Mouse (Mus musculus) limb, embryonic 11.5 days (tissue): Measurements from ENCODE around the gene Eaf1. TPM values are rescaled to one million over a fixed set of nuclear protein-coding genes. Genes with fewer than 3 reads are reported as not detected.
"Not testable (repeated sequence)": the region's sequence is repeated elsewhere in the genome, so short reads cannot be mapped to it uniquely, and the experiment has no call there.

Experiments
- ATAC-seq: fragments of 200-750 bp; cut with Nextera tagmentation; 2 replicates; pipeline ENCODE4 v1.8.0; 2017; ENCODE audit warnings: low read depth; ENCODE audit not compliant: insufficient number of reproducible peaks, low FRiP score, low TSS enrichment
- DNase-seq: peaks from one replicate; pipeline ENCODE4 v3.0.0-alpha.2; 2015; ENCODE audit warnings: low spot score
- H3K27ac ChIP-seq: fragments of 300-500 bp; sonication (generic); replicated peaks from 2 replicates; pipeline ENCODE4 v1.5.1; 2014; ENCODE audit warnings: low read depth, mild to moderate bottlenecking, low read length
- H3K27me3 ChIP-seq: fragments of 300-500 bp; sonication (generic); 2 replicates; pipeline ENCODE4 v1.6.1; 2014; ENCODE audit warnings: mild to moderate bottlenecking, low read length, mixed read lengths; ENCODE audit not compliant: control insufficient read depth, insufficient read depth
- H3K36me3 ChIP-seq: fragments of 300-500 bp; sonication (generic); 2 replicates; pipeline ENCODE4 v1.6.1; 2014; ENCODE audit warnings: mild to moderate bottlenecking, low read length, moderate library complexity, mixed read lengths; ENCODE audit not compliant: control insufficient read depth, insufficient read depth
- H3K4me1 ChIP-seq: fragments of 300-500 bp; sonication (generic); 2 replicates; pipeline ENCODE4 v1.6.1; 2014; ENCODE audit warnings: low read length, mixed read lengths; ENCODE audit not compliant: control insufficient read depth, insufficient read depth
- H3K4me2 ChIP-seq: fragments of 300-500 bp; sonication (generic); 2 replicates; pipeline ENCODE4 v1.6.1; 2014; ENCODE audit warnings: low read depth, mild to moderate bottlenecking, moderate library complexity; ENCODE audit not compliant: severe bottlenecking
- H3K4me3 ChIP-seq: fragments of 300-500 bp; sonication (generic); 2 replicates; pipeline ENCODE4 v1.5.1; 2014; ENCODE audit warnings: low read depth, low read length
- H3K9ac ChIP-seq: fragments of 300-500 bp; sonication (generic); 2 replicates; pipeline ENCODE4 v1.6.1; 2014; ENCODE audit warnings: mild to moderate bottlenecking, low read length
- H3K9me3 ChIP-seq: fragments of 300-500 bp; sonication (generic); 2 replicates; pipeline ENCODE4 v1.6.1; 2016; ENCODE audit warnings: low read length; ENCODE audit not compliant: control insufficient read depth
- WGBS: fragments of 180-500 bp; shearing (Covaris S2); extraction: QIAGEN DNeasy Blood & Tissue Kit; methylation state at CpG from one replicate; pipeline ENCODE4 v1.1.7; 2014; 5-methylcytosine and 5-hydroxymethylcytosine counted together
- polyA plus RNA-seq: library from polyadenylated mRNA; unstranded; fragments of >200 nt; fragmentation: Nextera tagmentation; extraction: Ambion mirVana; gene quantifications from 2 replicates; pipeline ENCODE4 v1.2.1, GENCODE M21; 2014

Eaf1 gene
- polyA plus RNA-seq: 29.3 and 31.5 TPM in 2 replicates

- Histone ChIP-seq H3K27ac (peak within 1 kb of the TSS; percentile 74), H3K36me3 (peaks cover 10% of the 10 kb centered on the region), H3K9ac (peak within 1 kb of the TSS; percentile 90), H3K9me3 (no peaks in the 10 kb centered on the region), H3K4me2 (peak within 1 kb of the TSS; percentile 66), H3K4me1 (peaks cover 8% of the 10 kb centered on the region), H3K4me3 (peak within 1 kb of the TSS; percentile 89), H3K27me3 (no peaks in the 10 kb centered on the region)
- DNase-seq (no peak), ATAC-seq (peak; percentile 39; the same call in 1 of the 2 replicates)
- WGBS: under 1% methylated on average over 37 of the region's 37 CpGs
These were observed at the start of gene Eaf1 for GRCm38 (mm10) chr14:31494349-31494974. TSS of gene Eaf1 (plus strand) at chr14:31494399.

- ATAC-seq (no peak), DNase-seq (no peak)
- Histone ChIP-seq H3K4me3 (no peak overlapping the region), H3K4me1 (0 out of 2 replicates have a peak, but pooled peaks cover 2% of the 10 kb centered on the region), H3K9ac (no peak overlapping the region), H3K27me3 (no peaks in the 10 kb centered on the region), H3K9me3 (no peaks in the 10 kb centered on the region), H3K4me2 (no peak overlapping the region), H3K36me3 (no peaks in the 10 kb centered on the region), H3K27ac (no peak overlapping the region)
- WGBS: 57% methylated on average over 5 of the region's 5 CpGs
These were observed 45.2 kb upstream of the Eaf1 start for GRCm38 (mm10) chr14:31448994-31449393.

- not testable (repeated sequence) for ATAC-seq
These were observed 40.3 kb upstream of the Eaf1 start for GRCm38 (mm10) chr14:31453946-31454345.

GRCm38 (mm10) chr14:31454849-31455566, 39.2 kb upstream of the Eaf1 start:
- Histone ChIP-seq H3K4me2 (no peak overlapping the region), H3K27ac (no peak overlapping the region), H3K4me1 (peaks cover 12% of the 10 kb centered on the region), H3K9ac (no peak overlapping the region), H3K36me3 (no peaks in the 10 kb centered on the region), H3K9me3 (no peaks in the 10 kb centered on the region), H3K4me3 (no peak overlapping the region), H3K27me3 (no peaks in the 10 kb centered on the region)
- no peak for ATAC-seq
- DNase-seq: no peak
- 82% methylated on average over 8 of the region's 8 CpGs for WGBS

More at GRCm38 (mm10) chr14:31453946-31454345, 40.3 kb upstream of the Eaf1 start:
- 86% methylated on average over 12 of the region's 12 CpGs for WGBS
- H3K27me3 ChIP-seq, H3K36me3 ChIP-seq, DNase-seq, H3K9ac ChIP-seq, H3K9me3 ChIP-seq, H3K27ac ChIP-seq, H3K4me3 ChIP-seq, H3K4me2 ChIP-seq: not testable (repeated sequence)
- H3K4me1 ChIP-seq: peaks cover 14% of the 10 kb centered on the region

GRCm38 (mm10) chr14:31456064-31456721, 38.0 kb upstream of the Eaf1 start:
- no peak for ATAC-seq
- no peaks in the 10 kb centered on the region for H3K36me3 ChIP-seq
- no peak overlapping the region for H3K27ac ChIP-seq
- no peaks in the 10 kb centered on the region for H3K9me3 ChIP-seq
- H3K9ac ChIP-seq: no peak overlapping the region
- peaks cover 12% of the 10 kb centered on the region for H3K4me1 ChIP-seq
- H3K4me2 ChIP-seq: no peak overlapping the region
- no peaks in the 10 kb centered on the region for H3K27me3 ChIP-seq
- H3K4me3 ChIP-seq: no peak overlapping the region
- 85% methylated on average over 6 of the region's 6 CpGs for WGBS
- no peak for DNase-seq

GRCm38 (mm10) chr14:31458006-31458405, 36.2 kb upstream of the Eaf1 start:
- Histone ChIP-seq H3K4me3 (no peak overlapping the region), H3K4me2 (no peak overlapping the region), H3K4me1 (peaks cover 12% of the 10 kb centered on the region), H3K9me3 (no peaks in the 10 kb centered on the region), H3K27me3 (no peaks in the 10 kb centered on the region), H3K27ac (peak overlapping the region; percentile 59; the same call in 1 of the 2 replicates), H3K36me3 (no peaks in the 10 kb centered on the region), H3K9ac (no peak overlapping the region)
- ATAC-seq (no peak), DNase-seq (peak; percentile 57)
- 75% methylated on average over 12 of the region's 12 CpGs for WGBS

GRCm38 (mm10) chr14:31462226-31462625, 32.0 kb upstream of the Eaf1 start:
- H3K9ac ChIP-seq, ATAC-seq, H3K27me3 ChIP-seq, DNase-seq, H3K36me3 ChIP-seq, H3K4me2 ChIP-seq, H3K4me3 ChIP-seq, H3K27ac ChIP-seq, H3K9me3 ChIP-seq: not testable (repeated sequence)
- WGBS: 72% methylated on average over 5 of the region's 5 CpGs
- H3K4me1 ChIP-seq: peaks cover 12% of the 10 kb centered on the region

- no peak for DNase-seq
- 78% methylated on average over 6 of the region's 6 CpGs for WGBS
These were observed 31.3 kb upstream of the Eaf1 start for GRCm38 (mm10) chr14:31462886-31463285.

More at GRCm38 (mm10) chr14:31462886-31463285, 31.3 kb upstream of the Eaf1 start:
- H3K27ac ChIP-seq: no peak overlapping the region
- no peak overlapping the region for H3K4me3 ChIP-seq
- H3K9ac ChIP-seq: no peak overlapping the region
- H3K36me3 ChIP-seq: no peaks in the 10 kb centered on the region
- no peak overlapping the region for H3K4me2 ChIP-seq
- H3K9me3 ChIP-seq: no peaks in the 10 kb centered on the region
- no peaks in the 10 kb centered on the region for H3K27me3 ChIP-seq
- no peak for ATAC-seq
- peaks cover 7% of the 10 kb centered on the region for H3K4me1 ChIP-seq
